Mouse (Mus musculus) frontal cortex, adult 2 months (tissue): Measurements from ENCODE around the gene Azin2. TPM values are rescaled to one million over a fixed set of nuclear protein-coding genes. Genes with fewer than 3 reads are reported as not detected.

ENCODE experiments used
- DNase-seq, 2 experiments: peaks; one replicate each; pipeline ENCODE4 v3.0.0; 2022; ENCODE audit warnings: low spot score in 1 of 2; ENCODE audit errors: extremely low spot score in 1 of 2
- polyA plus RNA-seq: library from polyadenylated mRNA; depleted of rRNA; stranded (reverse); fragments of >200 nt; gene quantifications from 2 replicates; pipeline ENCODE4 v1.2.3, GENCODE M21; 2012

Gene Azin2
- polyA plus RNA-seq, 1 experiment, result 42.5 TPM

- peak in 1 of 2 experiments; percentile 59 for DNase-seq
Measured at GRCm38 (mm10) chr4:128948137-128948674, 14.0 kb downstream of the Azin2 start.

- DNase-seq, result no peak
Measured at GRCm38 (mm10) chr4:128947326-128947933, 14.8 kb downstream of the Azin2 start.

GRCm38 (mm10) chr4:128946736-128947135, 15.5 kb downstream of the Azin2 start:
- no peak for DNase-seq

- DNase-seq, result no peak
Measured at GRCm38 (mm10) chr4:128942346-128942745, 19.9 kb downstream of the Azin2 start.

- no peak for DNase-seq
Measured at GRCm38 (mm10) chr4:128935595-128935994, 26.6 kb downstream of the Azin2 start.

GRCm38 (mm10) chr4:128932783-128933182, 29.5 kb downstream of the Azin2 start:
- no peak for DNase-seq

- DNase-seq, result peak; percentile 73 to 92
Measured at GRCm38 (mm10) chr4:128924841-128925606, 37.2 kb downstream of the Azin2 start.

- peak in 1 of 2 experiments; percentile 31 for DNase-seq
Measured at GRCm38 (mm10) chr4:128923603-128924002, 38.6 kb downstream of the Azin2 start.

GRCm38 (mm10) chr4:128919106-128919505, 43.1 kb downstream of the Azin2 start:
- no peak for DNase-seq

GRCm38 (mm10) chr4:128918187-128918586, 44.1 kb downstream of the Azin2 start:
- no peak for DNase-seq

GRCm38 (mm10) chr4:128917756-128918155, 44.5 kb downstream of the Azin2 start:
- DNase-seq, result peak in 1 of 2 experiments; percentile 27

GRCm38 (mm10) chr4:128917119-128917518, 45.1 kb downstream of the Azin2 start:
- no peak for DNase-seq

GRCm38 (mm10) chr4:128913794-128914193, 48.4 kb downstream of the Azin2 start:
- no peak for DNase-seq

- DNase-seq, result no peak
Measured at GRCm38 (mm10) chr4:128912085-128912484, 50.2 kb downstream of the Azin2 start.

- no peak for DNase-seq
Measured at GRCm38 (mm10) chr4:128910276-128911063, 51.8 kb downstream of the Azin2 start.

- no peak for DNase-seq
Measured at GRCm38 (mm10) chr4:128909378-128909831, 52.8 kb downstream of the Azin2 start.

- DNase-seq, result peak in 1 of 2 experiments; percentile 68
Measured at GRCm38 (mm10) chr4:128908586-128909377, 53.5 kb downstream of the Azin2 start.

GRCm38 (mm10) chr4:128907238-128907968, 54.8 kb downstream of the Azin2 start:
- DNase-seq, result no peak

- no peak for DNase-seq
Measured at GRCm38 (mm10) chr4:128906757-128907156, 55.5 kb downstream of the Azin2 start.
